Mouse (Mus musculus): Measurements from ENCODE around the gene Gdf9.

DNA sequence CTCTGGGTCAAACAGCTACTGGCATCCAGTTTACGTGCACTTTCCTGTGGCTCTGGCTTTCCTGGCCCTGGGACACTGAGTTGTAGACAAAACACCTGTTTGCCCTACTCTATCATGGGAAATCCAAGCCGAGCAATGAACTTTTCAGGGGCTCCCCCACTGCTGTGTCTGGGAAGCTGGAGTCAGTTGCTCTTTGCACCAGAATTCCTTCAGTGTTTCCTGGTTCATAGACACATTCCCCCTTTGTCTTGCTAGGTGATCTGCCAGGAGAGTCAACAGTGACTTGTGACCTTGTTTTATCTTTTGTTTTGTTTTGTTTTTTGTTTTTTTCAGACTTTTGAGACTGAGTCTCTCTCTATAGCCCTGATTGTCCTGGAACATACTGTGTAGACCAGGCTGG is 20.5 kb downstream of the Gdf9 start:
- TF ChIP-seq POLR2A (IDR thresholded peaks at IDR 0.05; ENCODE audit: insufficient read length, low read depth): no peak
- TF ChIP-seq MAX (IDR thresholded peaks at IDR 0.05; ENCODE audit: low read depth): no peak
- no peak for TF ChIP-seq E2F4 (IDR thresholded peaks at IDR 0.05; ENCODE audit: insufficient read depth)
- no peak for TF ChIP-seq TCF12 (IDR thresholded peaks at IDR 0.05; ENCODE audit: insufficient read depth, poor library complexity, severe bottlenecking)
- TF ChIP-seq USF1 (IDR thresholded peaks at IDR 0.05; ENCODE audit: low read depth): no peak
- no peak for TF ChIP-seq TCF3 (IDR thresholded peaks at IDR 0.05; ENCODE audit: insufficient read length, low read depth)
